Mouse (Mus musculus): ENCODE results near the gene Mccc1. TPM values are rescaled to one million over a fixed set of nuclear protein-coding genes. Genes with fewer than 3 reads are reported as not detected.
A peak's percentile ranks its signal among the peaks of the same experiment; 100 is the strongest.

Gene Mccc1
- polyA plus RNA-seq, 1 experiment from 2014 or later = 19.6 TPM

GRCm38 (mm10) chr3:35948197-35948596 is 52.3 kb downstream of the Mccc1 start:
- no peaks in the 10 kb centered on the region for H3K9me3 ChIP-seq (ENCODE audit: control insufficient read depth, low read length)
- no peaks in the 10 kb centered on the region for H3K36me3 ChIP-seq (ENCODE audit: control insufficient read depth, insufficient read depth, low read length)
- no peak overlapping the region for H3K4me2 ChIP-seq (replicated peaks; ENCODE audit: low read depth)
- H3K27ac ChIP-seq (replicated peaks) = no peak overlapping the region
- no peak for DNase-seq (ENCODE audit: low spot score)
- TF ChIP-seq EP300 (optimal IDR thresholded peaks at IDR 0.05) (no peak), CTCF (IDR thresholded peaks at IDR 0.05; ENCODE audit: low read depth) (no peak)
- WGBS = 88% methylated on average over 7 of the region's 7 CpGs
- H3K9ac ChIP-seq (ENCODE audit: low read length) = no peak overlapping the region
- no peak overlapping the region for H3K4me3 ChIP-seq (ENCODE audit: low read depth, low read length)
- H3K27me3 ChIP-seq (ENCODE audit: control insufficient read depth, insufficient read depth, low read length) = no peaks in the 10 kb centered on the region
- no peaks in the 10 kb centered on the region for H3K4me1 ChIP-seq (replicated peaks; ENCODE audit: control insufficient read depth, insufficient read depth)
- ATAC-seq (ENCODE audit: low FRiP score, low TSS enrichment) = no peak

- ATAC-seq (ENCODE audit: low FRiP score, low TSS enrichment) = no peak
- Histone ChIP-seq H3K4me3 (ENCODE audit: low read depth, low read length) (no peak overlapping the region), H3K27me3 (ENCODE audit: control insufficient read depth, insufficient read depth, low read length) (no peaks in the 10 kb centered on the region), H3K4me1 (replicated peaks; ENCODE audit: control insufficient read depth, insufficient read depth) (no peaks in the 10 kb centered on the region), H3K9me3 (ENCODE audit: control insufficient read depth, low read length) (no peaks in the 10 kb centered on the region), H3K36me3 (ENCODE audit: control insufficient read depth, insufficient read depth, low read length) (no peaks in the 10 kb centered on the region), H3K4me2 (replicated peaks; ENCODE audit: low read depth) (no peak overlapping the region), H3K9ac (ENCODE audit: low read length) (no peak overlapping the region), H3K27ac (replicated peaks) (peak overlapping the region; percentile 45; the same call in 1 of the 2 replicates)
- no peak for TF ChIP-seq CTCF (IDR thresholded peaks at IDR 0.05; ENCODE audit: low read depth)
- no peak for TF ChIP-seq EP300 (optimal IDR thresholded peaks at IDR 0.05)
- DNase-seq (ENCODE audit: low spot score) = peak; percentile 13
- WGBS = 74% methylated on average over 4 of the region's 4 CpGs
Observed at GRCm38 (mm10) chr3:35940520-35941135, 59.9 kb downstream of the Mccc1 start.

- Histone ChIP-seq H3K36me3 (ENCODE audit: control insufficient read depth, insufficient read depth, low read length) (no peaks in the 10 kb centered on the region), H3K27ac (replicated peaks) (no peak overlapping the region), H3K27me3 (ENCODE audit: control insufficient read depth, insufficient read depth, low read length) (no peaks in the 10 kb centered on the region), H3K9ac (ENCODE audit: low read length) (no peak overlapping the region), H3K9me3 (ENCODE audit: control insufficient read depth, low read length) (no peaks in the 10 kb centered on the region), H3K4me1 (replicated peaks; ENCODE audit: control insufficient read depth, insufficient read depth) (no peaks in the 10 kb centered on the region), H3K4me3 (ENCODE audit: low read depth, low read length) (no peak overlapping the region), H3K4me2 (replicated peaks; ENCODE audit: low read depth) (no peak overlapping the region)
- peak; percentile 9 for DNase-seq (ENCODE audit: low spot score)
- no peak for TF ChIP-seq EP300 (optimal IDR thresholded peaks at IDR 0.05)
- no peak for TF ChIP-seq CTCF (IDR thresholded peaks at IDR 0.05; ENCODE audit: low read depth)
- peak; percentile 47; the same call in 1 of the 2 replicates for ATAC-seq (ENCODE audit: low FRiP score, low TSS enrichment)
- 31% methylated on average over 2 of the region's 2 CpGs for WGBS
Observed at GRCm38 (mm10) chr3:35940047-35940446, 60.4 kb downstream of the Mccc1 start.

GRCm38 (mm10) chr3:35937345-35937744 is 63.1 kb downstream of the Mccc1 start, which contains the start of gene Dcun1d1:
Dcun1d1 (minus strand) TSS chr3:35937445.
- WGBS = 92% methylated on average over 6 of the region's 6 CpGs
- ATAC-seq (ENCODE audit: low FRiP score, low TSS enrichment) (no peak), DNase-seq (ENCODE audit: low spot score) (no peak)
- no peak within 1 kb of the TSS for H3K9ac ChIP-seq (ENCODE audit: low read length)
- no peak for TF ChIP-seq CTCF (IDR thresholded peaks at IDR 0.05; ENCODE audit: low read depth)
- TF ChIP-seq EP300 (optimal IDR thresholded peaks at IDR 0.05) = no peak
- H3K36me3 ChIP-seq (ENCODE audit: control insufficient read depth, insufficient read depth, low read length) = no peaks in the 10 kb centered on the region
- no peak within 1 kb of the TSS for H3K27ac ChIP-seq (replicated peaks)
- H3K9me3 ChIP-seq (ENCODE audit: control insufficient read depth, low read length) = no peaks in the 10 kb centered on the region
- H3K4me2 ChIP-seq (replicated peaks; ENCODE audit: low read depth) = no peak within 1 kb of the TSS
- H3K4me3 ChIP-seq (ENCODE audit: low read depth, low read length) = no peak within 1 kb of the TSS
- no peaks in the 10 kb centered on the region for H3K27me3 ChIP-seq (ENCODE audit: control insufficient read depth, insufficient read depth, low read length)
- no peaks in the 10 kb centered on the region for H3K4me1 ChIP-seq (replicated peaks; ENCODE audit: control insufficient read depth, insufficient read depth)

GRCm38 (mm10) chr3:35933405-35933777 is 67.1 kb downstream of the Mccc1 start:
- peak overlapping the region; percentile 90 for H3K4me3 ChIP-seq (ENCODE audit: low read depth, low read length)
- H3K36me3 ChIP-seq (ENCODE audit: control insufficient read depth, insufficient read depth, low read length) = no peaks in the 10 kb centered on the region
- peak overlapping the region; percentile 99 for H3K9ac ChIP-seq (ENCODE audit: low read length)
- no peaks in the 10 kb centered on the region for H3K27me3 ChIP-seq (ENCODE audit: control insufficient read depth, insufficient read depth, low read length)
- under 1% methylated on average over 14 of the region's 14 CpGs for WGBS
- peak; percentile 54 for ATAC-seq (ENCODE audit: low FRiP score, low TSS enrichment)
- H3K4me1 ChIP-seq (replicated peaks; ENCODE audit: control insufficient read depth, insufficient read depth) = peaks cover 3% of the 10 kb centered on the region; the same call in 1 of the 2 replicates
- H3K27ac ChIP-seq (replicated peaks) = peak overlapping the region; percentile 98
- no peaks in the 10 kb centered on the region for H3K9me3 ChIP-seq (ENCODE audit: control insufficient read depth, low read length)
- TF ChIP-seq EP300 (optimal IDR thresholded peaks at IDR 0.05) (no peak), CTCF (IDR thresholded peaks at IDR 0.05; ENCODE audit: low read depth) (no peak)
- peak; percentile 50 for DNase-seq (ENCODE audit: low spot score)
- H3K4me2 ChIP-seq (replicated peaks; ENCODE audit: low read depth) = peak overlapping the region; percentile 72

- H3K9me3 ChIP-seq (ENCODE audit: control insufficient read depth, low read length) = no peaks in the 10 kb centered on the region
- WGBS = under 1% methylated on average over 51 of the region's 73 CpGs
- peak overlapping the region; percentile 99 for H3K9ac ChIP-seq (ENCODE audit: low read length)
- TF ChIP-seq CTCF (IDR thresholded peaks at IDR 0.05; ENCODE audit: low read depth) = no peak
- TF ChIP-seq EP300 (optimal IDR thresholded peaks at IDR 0.05) = no peak
- peak; percentile 85 for DNase-seq (ENCODE audit: low spot score)
- H3K36me3 ChIP-seq (ENCODE audit: control insufficient read depth, insufficient read depth, low read length) = no peaks in the 10 kb centered on the region
- peaks cover 3% of the 10 kb centered on the region; the same call in 1 of the 2 replicates for H3K4me1 ChIP-seq (replicated peaks; ENCODE audit: control insufficient read depth, insufficient read depth)
- no peaks in the 10 kb centered on the region for H3K27me3 ChIP-seq (ENCODE audit: control insufficient read depth, insufficient read depth, low read length)
- peak; percentile 91 for ATAC-seq (ENCODE audit: low FRiP score, low TSS enrichment)
- H3K4me2 ChIP-seq (replicated peaks; ENCODE audit: low read depth) = peak overlapping the region; percentile 72
- H3K4me3 ChIP-seq (ENCODE audit: low read depth, low read length) = peak overlapping the region; percentile 90
- peak overlapping the region; percentile 98 for H3K27ac ChIP-seq (replicated peaks)
Observed at GRCm38 (mm10) chr3:35932735-35933404, 67.6 kb downstream of the Mccc1 start.

Data from stomach, postnatal 0 days (tissue).